Mouse (Mus musculus) heart, adult 9 months (tissue): ENCODE data around the gene Slc12a8.

ENCODE experiments used
- DNase-seq, 2 experiments: peaks; one replicate each; pipeline ENCODE4 v3.0.0; 2022; ENCODE audit warnings: low spot score in 2 of 2

Slc12a8 gene

DNA sequence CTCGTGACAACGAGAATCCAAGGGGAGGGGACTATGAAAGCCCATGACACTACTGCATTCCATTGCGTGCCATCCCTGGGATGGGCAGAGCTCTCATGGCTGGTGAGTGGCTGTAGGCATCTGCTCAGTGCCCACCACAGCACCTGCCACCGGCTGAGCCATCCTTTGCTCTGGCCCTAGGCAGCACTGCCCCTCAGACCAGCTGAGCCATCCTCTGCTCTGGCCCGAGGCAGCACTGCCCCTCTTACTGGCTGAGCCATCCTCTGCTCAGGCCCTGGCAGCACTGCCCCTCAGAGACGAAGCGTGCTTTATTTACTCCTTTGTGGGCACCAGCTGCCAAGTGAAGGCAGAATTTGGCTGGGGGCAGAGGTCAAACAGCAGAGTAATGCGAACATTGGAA, 94.2 kb downstream of the Slc12a8 start:
- no peak for DNase-seq

- DNase-seq, result peak; percentile 45 to 78
These were observed 95.1 kb downstream of the Slc12a8 start for GRCm38 (mm10) chr16:33612056-33612770.

DNA sequence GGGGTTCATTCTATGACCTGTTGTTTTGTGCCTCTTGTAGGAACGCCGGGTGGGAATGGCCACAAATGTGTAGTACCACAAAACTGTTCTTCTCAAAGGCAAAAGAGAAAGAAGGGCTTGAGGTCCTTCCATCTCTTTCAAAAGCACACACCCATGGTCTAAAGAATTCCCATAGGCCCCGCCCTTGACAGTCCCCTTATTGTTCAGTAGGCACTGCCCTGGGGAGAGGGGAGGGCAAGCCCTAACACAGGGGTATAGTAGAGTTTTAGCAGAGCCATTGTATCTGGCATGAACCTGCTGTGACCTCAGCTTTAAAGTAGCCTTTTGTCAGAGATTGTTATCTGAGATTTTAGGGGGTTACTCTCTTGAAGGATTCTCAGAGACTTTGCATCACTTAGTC, 98.9 kb downstream of the Slc12a8 start:
- DNase-seq, result no peak

GRCm38 (mm10) chr16:33621836-33622235, 104.7 kb downstream of the Slc12a8 start:
- no peak for DNase-seq

DNA sequence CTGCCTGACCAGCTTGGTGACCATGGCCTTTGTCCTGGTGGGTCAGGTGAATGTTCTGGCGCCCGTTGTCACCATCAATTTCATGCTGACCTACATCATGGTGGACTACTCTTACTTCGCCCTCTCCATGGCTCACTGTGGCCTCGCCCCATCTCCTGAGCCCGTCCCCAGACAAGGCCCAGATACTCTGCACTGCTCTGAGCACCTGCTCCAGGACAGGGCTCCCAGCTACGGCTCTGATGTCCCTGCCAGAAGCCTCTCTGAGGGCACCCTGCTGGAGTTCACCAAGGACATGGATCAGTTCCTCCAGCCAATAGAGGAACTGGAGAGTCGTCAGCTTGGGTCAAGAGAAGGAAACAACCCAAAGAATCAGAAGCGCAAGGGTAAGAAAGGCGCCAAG, 107.5 kb downstream of the Slc12a8 start:
- DNase-seq, result no peak

DNA sequence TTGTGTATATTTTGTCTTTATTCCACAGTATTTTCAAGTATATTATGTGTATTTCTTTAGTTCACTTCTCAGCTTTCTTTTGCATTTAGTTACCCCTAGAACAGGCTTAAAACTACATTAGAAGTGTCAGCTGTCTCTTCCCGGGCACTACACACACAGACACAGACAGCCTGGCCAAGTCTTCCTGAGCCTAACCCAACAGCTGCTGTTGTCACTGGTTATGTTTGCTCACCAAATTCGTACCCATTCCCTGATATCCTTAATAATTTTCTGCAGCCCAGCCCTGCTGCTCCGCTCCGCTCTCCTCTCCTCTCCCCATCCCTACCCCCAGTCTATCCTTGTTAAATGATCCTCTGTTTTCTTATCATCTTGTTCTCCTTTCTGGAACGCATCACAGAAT, 112.4 kb downstream of the Slc12a8 start:
- DNase-seq, result no peak

GRCm38 (mm10) chr16:33635836-33636595, 118.9 kb downstream of the Slc12a8 start:
- DNase-seq, result no peak

GRCm38 (mm10) chr16:33641779-33642178, 124.7 kb downstream of the Slc12a8 start:
- DNase-seq, result peak in 1 of 2 experiments; percentile 12

DNA sequence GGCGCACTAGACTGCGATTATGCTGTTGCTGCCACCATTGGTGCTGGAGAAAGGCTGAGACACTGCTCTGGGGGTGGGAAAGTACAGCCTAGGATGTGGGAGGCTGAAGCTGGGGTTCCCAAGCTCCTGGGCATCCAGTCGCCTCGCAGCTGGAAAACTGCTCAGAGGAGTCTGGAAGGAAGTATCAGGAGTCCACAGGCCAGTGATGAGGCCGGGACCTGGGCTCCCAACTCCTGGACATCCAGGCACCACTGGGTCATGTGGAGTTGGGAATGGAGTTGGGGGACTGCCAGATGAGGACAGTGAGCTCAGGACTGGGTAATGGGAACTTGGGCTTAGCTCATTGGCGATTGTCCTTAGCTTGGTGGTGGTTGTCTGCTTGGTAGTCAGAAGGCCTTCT, 136.0 kb downstream of the Slc12a8 start:
- DNase-seq, result no peak

DNA sequence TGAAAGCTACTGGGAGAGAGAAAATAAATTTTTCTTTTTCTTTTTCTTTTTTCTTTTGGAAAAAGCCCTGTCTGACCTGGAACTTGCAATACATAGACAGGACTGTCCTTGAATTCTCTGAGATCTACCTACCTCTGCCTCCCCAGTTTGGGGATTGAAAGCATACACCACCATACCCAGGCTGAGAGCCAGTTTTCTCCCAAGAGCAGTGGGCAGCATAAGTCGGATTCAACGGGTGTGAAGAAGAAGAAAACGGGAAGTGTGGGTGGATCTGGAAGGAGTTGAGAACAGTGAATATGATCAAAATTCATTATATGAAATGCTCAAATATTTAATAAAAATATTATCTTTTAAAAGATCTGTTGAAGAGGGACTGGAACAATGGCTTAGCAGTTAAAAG, 138.3 kb downstream of the Slc12a8 start:
- DNase-seq, result no peak

DNA sequence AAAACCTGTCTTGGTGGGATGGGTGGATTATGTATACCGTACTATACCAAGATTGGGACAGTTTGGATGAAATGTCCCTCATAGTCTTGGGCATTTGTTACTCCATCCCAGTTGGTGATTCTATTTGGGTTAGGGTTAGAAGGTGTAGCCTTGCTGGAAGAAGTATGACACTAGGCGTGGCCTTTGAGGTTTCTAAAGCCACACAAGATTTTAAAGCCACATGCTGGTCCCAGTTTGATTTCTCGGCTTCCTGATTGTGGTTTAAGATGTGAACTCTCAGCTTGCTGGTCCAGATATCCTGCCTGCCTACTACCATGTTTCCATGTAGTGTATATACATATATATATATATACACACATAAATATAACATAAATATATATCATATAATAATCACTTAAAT, 140.1 kb downstream of the Slc12a8 start:
- DNase-seq, result no peak

DNA sequence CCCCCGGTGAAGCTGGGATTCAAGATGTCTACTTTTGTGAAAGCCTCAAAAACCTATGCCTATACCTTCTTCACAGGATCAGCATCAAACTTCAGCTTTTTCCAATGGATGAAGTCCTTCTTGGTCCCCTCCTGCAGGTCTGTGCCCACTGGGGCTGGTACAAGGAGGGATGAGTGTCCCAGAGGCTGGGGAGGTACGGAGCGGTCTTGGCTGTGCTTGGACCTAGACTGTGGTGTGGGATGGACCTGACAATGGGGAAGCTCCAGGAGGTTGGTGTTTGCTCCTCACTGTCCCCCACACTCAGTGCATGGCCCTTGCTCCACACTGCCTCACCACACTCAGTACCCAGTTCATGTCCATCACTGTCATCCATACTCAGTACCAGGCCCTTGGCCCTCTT, 141.0 kb downstream of the Slc12a8 start:
- no peak for DNase-seq

DNA sequence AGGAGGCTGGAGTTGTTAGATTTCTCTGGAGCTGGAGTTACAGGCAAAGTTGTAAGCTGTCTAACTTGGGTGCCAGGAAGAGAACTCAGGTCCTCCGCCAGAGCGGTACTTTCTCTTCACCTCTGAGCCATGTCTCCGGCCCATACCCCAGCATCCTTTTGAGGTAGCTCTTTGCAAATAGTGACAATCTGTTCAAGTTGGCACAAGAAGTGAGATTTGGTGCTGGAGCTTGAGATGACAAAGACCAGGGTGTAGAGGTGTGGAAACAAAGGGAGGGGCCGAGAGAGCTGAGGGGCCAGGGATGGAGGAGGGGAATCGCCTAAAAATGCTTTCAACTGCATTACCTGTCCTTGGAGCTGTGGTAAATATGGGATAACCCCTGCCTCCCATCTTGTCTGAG, 142.4 kb downstream of the Slc12a8 start:
- no peak for DNase-seq

GRCm38 (mm10) chr16:33660125-33660524, 143.0 kb downstream of the Slc12a8 start:
- peak; percentile 70 to 81 for DNase-seq

- DNase-seq, result no peak
These were observed 145.7 kb downstream of the Slc12a8 start for GRCm38 (mm10) chr16:33662841-33663240.

DNA sequence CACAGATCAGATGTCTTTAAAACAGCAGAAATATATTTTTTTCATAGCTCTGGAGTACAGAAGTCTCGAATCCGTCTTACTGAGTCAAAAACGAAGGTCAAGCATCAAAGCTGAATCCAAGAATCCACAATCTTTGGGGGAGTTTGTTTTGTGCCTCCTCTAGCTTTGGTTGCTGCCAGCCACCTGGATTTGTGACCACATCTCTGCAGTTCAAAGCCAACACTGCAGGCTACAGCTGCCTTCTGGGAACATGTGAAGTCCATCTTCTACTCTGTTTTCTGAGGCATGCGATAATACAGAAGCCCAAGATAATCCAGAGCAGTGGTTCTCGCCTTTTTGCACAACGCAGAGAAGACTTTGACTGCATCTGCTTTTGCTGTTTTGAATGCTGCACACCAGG, 149.1 kb downstream of the Slc12a8 start:
- peak in 1 of 2 experiments; percentile 23 for DNase-seq

DNA sequence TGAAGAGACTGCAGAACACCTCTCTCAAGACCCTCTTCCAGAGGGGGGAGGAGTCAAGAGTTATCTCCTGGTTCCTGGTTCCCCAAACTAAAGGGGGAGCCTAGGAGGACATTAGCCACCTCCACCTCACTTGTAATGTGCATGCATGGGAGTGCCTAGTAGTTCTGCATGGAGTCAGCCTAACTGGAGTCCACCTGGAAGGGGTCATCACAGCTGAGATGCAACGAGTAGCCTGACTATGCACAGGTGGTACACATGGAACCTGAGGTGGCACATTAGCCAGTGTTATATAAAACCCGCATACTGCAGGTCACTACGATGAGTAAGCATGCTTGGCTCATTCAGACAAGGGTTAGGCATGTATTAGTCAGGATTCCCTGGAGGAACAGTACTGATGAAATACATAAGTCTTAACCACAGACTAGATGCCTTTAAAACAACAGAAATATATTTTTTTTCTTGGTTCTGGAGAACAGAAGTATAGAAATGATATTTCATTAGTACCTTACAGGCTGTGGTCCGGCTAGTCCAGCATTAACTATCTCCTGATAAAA, 149.9 kb downstream of the Slc12a8 start:
- DNase-seq, result no peak

GRCm38 (mm10) chr16:33668448-33668847, 151.3 kb downstream of the Slc12a8 start:
- DNase-seq, result no peak

DNA sequence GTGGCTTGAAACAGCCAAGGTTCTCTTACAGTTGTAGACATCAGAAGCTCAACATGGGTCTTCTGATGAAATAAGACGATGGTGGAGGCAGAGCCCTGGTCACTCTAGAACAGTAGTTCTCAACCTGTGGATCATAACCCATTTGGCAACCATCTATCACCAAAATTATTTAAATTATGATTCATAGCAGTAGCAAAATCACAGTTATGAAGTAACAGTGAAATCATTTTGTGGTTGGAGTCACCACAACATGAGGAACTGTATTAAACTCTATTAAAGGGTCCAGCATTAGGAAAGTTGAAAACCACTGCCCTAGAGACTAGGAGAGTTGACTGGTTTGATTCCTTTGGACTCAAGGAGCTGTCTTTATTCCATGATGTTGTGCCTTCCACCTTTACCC, 151.9 kb downstream of the Slc12a8 start:
- no peak for DNase-seq

- peak in 1 of 2 experiments; percentile 30 for DNase-seq
These were observed 153.2 kb downstream of the Slc12a8 start for GRCm38 (mm10) chr16:33670340-33670739.

GRCm38 (mm10) chr16:33670933-33671332, 153.8 kb downstream of the Slc12a8 start:
- no peak for DNase-seq

GRCm38 (mm10) chr16:33672188-33672587, 155.1 kb downstream of the Slc12a8 start:
- DNase-seq, result no peak

GRCm38 (mm10) chr16:33672643-33673042, 155.5 kb downstream of the Slc12a8 start:
- no peak for DNase-seq
